Comparison of ENCODE assay signal across 10 mouse cellular contexts in the genomic region with DNA sequence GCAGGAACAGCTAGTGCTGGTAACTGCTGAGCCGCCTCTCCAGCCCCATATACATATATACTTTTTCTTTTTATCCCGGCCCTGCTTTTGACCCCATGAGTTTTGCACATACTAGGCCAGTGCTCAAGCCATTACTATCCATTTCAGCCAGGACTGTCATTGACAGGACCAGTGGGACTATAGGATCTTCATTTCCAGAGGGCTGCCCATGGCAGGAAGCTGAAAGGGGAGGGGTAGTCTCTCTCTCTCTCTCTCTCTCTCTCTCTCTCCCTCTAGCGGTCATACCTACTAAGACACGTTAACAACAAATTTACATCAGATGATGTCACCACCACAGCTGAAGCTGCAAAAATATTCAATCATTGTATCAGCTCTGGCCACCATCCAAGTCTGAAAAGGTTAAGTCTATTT. TPM values are rescaled to one million over a fixed set of nuclear protein-coding genes. Genes with fewer than 3 reads are reported as not detected.
DNase-seq lines count a peak whose midpoint lies in the region; ATAC-seq and TF ChIP-seq lines count a peak whose summit lies in the region.
"Had no signal": no experiment of that assay in that cellular context is flagged by ENCODE, and none has a peak within 500 bp of the region (broad histone marks: within the 10 kb centered on the region; RNA-seq: fewer than 3 reads in every experiment).

No protein-coding gene starts in this region.

- in situ Hi-C loops in CH12.LX (cut with MboI; ENCODE audit: low pct_ligation_motif_present, low pct_unique_long_range_greater_than_20kb, low sequenced_read_pairs): loop anchor here (5.0 to 10.0 kb wide), 2 partner anchors 40 to 108 kb away; a partner anchor contains a TSS

- H3K27me3 ChIP-seq in heart, embryonic 12.5 days (replicated peaks): no peaks in the 10 kb centered on the region
- H3K27me3 ChIP-seq in CH12.LX (replicated peaks): peaks cover 44% of the 10 kb centered on the region
- H3K27me3 ChIP-seq in neural tube, embryonic 13.5 days: peaks cover 30% of the 10 kb centered on the region
- H3K27me3 ChIP-seq: embryonic facial prominence, embryonic 12.5 days had no signal

- dilution Hi-C loops in CH12.LX (cut with MboI; ENCODE audit: extremely low pct_ligation_motif_present, extremely low pct_unique_long_range_greater_than_20kb, low sequenced_read_pairs): no loop called here

- peak; percentile 47 for DNase-seq in heart, adult 8-10 months (ENCODE audit: low spot score)
- DNase-seq in CH12.LX (ENCODE audit: extremely low read depth): peak; percentile 52
- peak; percentile 85 for DNase-seq in cerebellum, adult 9-10 months
- DNase-seq in induced T-regulatory cell, adult 2 months (ENCODE audit: low read depth): peak; percentile 88
- no peak for DNase-seq in right cerebral cortex, postnatal 36 days (ENCODE audit: low spot score in 2 of 2)
- DNase-seq in gastrocnemius, postnatal 14 days: no peak

- WGBS in heart, embryonic 12.5 days: 29% methylated on average over 4 of the region's 4 CpGs
- 14% methylated on average over 4 of the region's 4 CpGs for WGBS in neural tube, embryonic 13.5 days

- peaks cover 46% of the 10 kb centered on the region for H3K4me1 ChIP-seq in heart, embryonic 12.5 days (replicated peaks)
- peaks cover 19 to 35% of the 10 kb centered on the region in 2 experiments for H3K4me1 ChIP-seq in CH12.LX (ENCODE audit: control insufficient read depth in 1 of 2, insufficient read depth in 2 of 2)
- H3K4me1 ChIP-seq in neural tube, embryonic 13.5 days (replicated peaks): peaks cover 52% of the 10 kb centered on the region

- intact Hi-C loops in gastrocnemius, postnatal 14 days (cut with DNase I; ENCODE audit: low total_unique reads): loop anchor here (5.0 kb wide), 1 partner anchor 35 kb away; no protein-coding TSS in a partner anchor

- no peak for ATAC-seq in heart, embryonic 12.5 days (ENCODE audit: insufficient number of reproducible peaks, low FRiP score)
- no peak for ATAC-seq in neural tube, embryonic 13.5 days (ENCODE audit: low read depth)

- no peaks in the 10 kb centered on the region for H3K36me3 ChIP-seq in heart, embryonic 12.5 days
- H3K36me3 ChIP-seq in CH12.LX (replicated peaks in 1 of 2; ENCODE audit: control insufficient read depth in 1 of 2, insufficient read depth in 1 of 2, low read length in 1 of 2): peaks cover 0 to 4% of the 10 kb centered on the region in 2 experiments
- no peaks in the 10 kb centered on the region for H3K36me3 ChIP-seq in neural tube, embryonic 13.5 days
- H3K36me3 ChIP-seq: embryonic facial prominence, embryonic 12.5 days had no signal

- no peak overlapping the region for H3K27ac ChIP-seq in heart, embryonic 12.5 days (ENCODE audit: poor library complexity, severe bottlenecking)
- H3K27ac ChIP-seq in CH12.LX (ENCODE audit: insufficient read depth, low read depth): no peak overlapping the region
- peak overlapping the region; percentile 42; the same call in 1 of the 2 replicates for H3K27ac ChIP-seq in neural tube, embryonic 13.5 days (replicated peaks)

- no peak overlapping the region for H3K4me3 ChIP-seq in heart, embryonic 12.5 days
- H3K4me3 ChIP-seq in CH12.LX (replicated peaks in 1 of 3; ENCODE audit: low read depth in 2 of 3, low read length in 2 of 3, poor library complexity in 1 of 3): no peak overlapping the region
- no peak overlapping the region for H3K4me3 ChIP-seq in neural tube, embryonic 13.5 days
- H3K4me3 ChIP-seq: embryonic facial prominence, embryonic 12.5 days; myocyte had no signal

- TF ChIP-seq CTCF in CH12.LX (conservative IDR thresholded peaks at IDR 0.05 in 1 of 2, IDR thresholded peaks at IDR 0.05 in 1 of 2; ENCODE audit: low read depth in 2 of 2, low read length in 2 of 2): peak; percentile 55 to 68

- no peak for TF ChIP-seq POLR2A in CH12.LX (IDR thresholded peaks at IDR 0.05; ENCODE audit: low read depth, low read length)

- no peak; the same call in none of the 2 replicates for TF ChIP-seq RAD21 in CH12.LX (IDR thresholded peaks at IDR 0.05; ENCODE audit: low read depth, low read length)

- H3K4me2 ChIP-seq in heart, embryonic 12.5 days: no peak overlapping the region
- no peak overlapping the region for H3K4me2 ChIP-seq in CH12.LX (ENCODE audit: insufficient read depth, low read depth, poor library complexity, severe bottlenecking)
- H3K4me2 ChIP-seq in neural tube, embryonic 13.5 days: no peak overlapping the region
- H3K4me2 ChIP-seq: embryonic facial prominence, embryonic 12.5 days had no signal

- no peak for TF ChIP-seq EP300 in CH12.LX (IDR thresholded peaks at IDR 0.05; ENCODE audit: low read length)

- no peak overlapping the region for H3K9ac ChIP-seq in heart, embryonic 12.5 days
- H3K9ac ChIP-seq in CH12.LX (ENCODE audit: insufficient read depth, low read depth): no peak overlapping the region
- no peak overlapping the region for H3K9ac ChIP-seq in neural tube, embryonic 13.5 days
- H3K9ac ChIP-seq: embryonic facial prominence, embryonic 12.5 days had no signal

- H3K79me2 ChIP-seq in CH12.LX (replicated peaks; ENCODE audit: control insufficient read depth, extremely low read depth, insufficient read depth, poor library complexity, severe bottlenecking): no peaks in the 10 kb centered on the region

- no peaks in the 10 kb centered on the region for H3K9me3 ChIP-seq in heart, embryonic 12.5 days (replicated peaks)
- H3K9me3 ChIP-seq in CH12.LX (replicated peaks; ENCODE audit: low read length): no peaks in the 10 kb centered on the region
- no peaks in the 10 kb centered on the region for H3K9me3 ChIP-seq in neural tube, embryonic 13.5 days
- H3K9me3 ChIP-seq: embryonic facial prominence, embryonic 12.5 days had no signal

TF ChIP-seq in CH12.LX, 34 proteins besides CTCF, POLR2A, EP300 and RAD21 (continues in another document):
- TF ChIP-seq JUND (conservative IDR thresholded peaks at IDR 0.05; ENCODE audit: low read depth, low read length) (peak; percentile 82), JUN (IDR thresholded peaks at IDR 0.05; ENCODE audit: insufficient read depth, low read depth, low read length) (peak; percentile 83), MYC (IDR thresholded peaks at IDR 0.05; ENCODE audit: low read depth, low read length) (no peak), GABPA (IDR thresholded peaks at IDR 0.05; ENCODE audit: insufficient replicate concordance, low read depth, low read length) (no peak), ETS1 (conservative IDR thresholded peaks at IDR 0.05; ENCODE audit: low read depth, low read length) (peak; percentile 31; the same call in 1 of the 2 replicates), ZC3H11A (IDR thresholded peaks at IDR 0.05; ENCODE audit: low read depth, low read length) (no peak), TCF12 (IDR thresholded peaks at IDR 0.05; ENCODE audit: low read depth, low read length) (0 out of 2 replicates have a peak, but pooled peaks have one; percentile 25), MXI1 (IDR thresholded peaks at IDR 0.05; ENCODE audit: low read depth, low read length) (no peak), USF1 (IDR thresholded peaks at IDR 0.05; ENCODE audit: low read depth, low read length) (no peak), IRF4 (IDR thresholded peaks at IDR 0.05; ENCODE audit: low read depth, low read length) (0 out of 2 replicates have a peak, but pooled peaks have one; percentile 10), CHD2 (IDR thresholded peaks at IDR 0.05; ENCODE audit: low read length) (no peak), UBTF (IDR thresholded peaks at IDR 0.05; ENCODE audit: low read depth, low read length) (no peak)

RNA-seq across cellular contexts. Expression of a gene that starts 1.9 kb away (rescaled TPM):
- total RNA-seq in heart, adult 8-10 months (2022): 10 to 100 TPM in 1 of 4 experiments, 1 to 10 TPM in 3; 6.8 to 12.7 (median 9.3) TPM
- polyA plus RNA-seq in heart, embryonic 12.5 days (2016; fragmentation: Nextera tagmentation; extraction: Ambion mirVana): 27.2 and 27.4 TPM in 2 replicates
- 1.2 and 1.3 TPM in 2 replicates for total RNA-seq in CH12.LX (2012; rRNA removed)
- total RNA-seq in CH12.LX (2014; rRNA removed): 0.30 and 1.2 TPM in 2 replicates
- polyA plus RNA-seq in CH12.LX (2012; ENCODE audit: insufficient read length, low read depth): 0.39 and 0.63 TPM in 2 replicates
- polyA plus RNA-seq in neural tube, embryonic 13.5 days (2015; fragmentation: Nextera tagmentation; extraction: Ambion mirVana): 4.9 and 6.2 TPM in 2 replicates
- total RNA-seq in gastrocnemius, postnatal 14 days (2021): 1 to 10 TPM; 2.4 to 4.4 TPM

RNA-seq across cellular contexts. Expression of a gene that starts 3.3 kb away (rescaled TPM):
- total RNA-seq in heart, adult 8-10 months (2022): 1 to 10 TPM; 2.3 to 4.4 (median 3.0) TPM
- polyA plus RNA-seq in heart, embryonic 12.5 days (2016; fragmentation: Nextera tagmentation; extraction: Ambion mirVana): 0.50 and 0.72 TPM in 2 replicates
- total RNA-seq in CH12.LX (2012; rRNA removed): 1.5 and 2.3 TPM in 2 replicates
- total RNA-seq in CH12.LX (2014; rRNA removed): 1.4 and 1.7 TPM in 2 replicates
- polyA plus RNA-seq in CH12.LX (2012; ENCODE audit: insufficient read length, low read depth): 1.6 and 2.3 TPM in 2 replicates
- 2.5 and 3.3 TPM in 2 replicates for polyA plus RNA-seq in neural tube, embryonic 13.5 days (2015; fragmentation: Nextera tagmentation; extraction: Ambion mirVana)
- total RNA-seq in gastrocnemius, postnatal 14 days (2021): 1 to 10 TPM; 1.7 to 2.2 TPM

RNA-seq across cellular contexts. Expression of a gene that starts 24.9 kb away (rescaled TPM):
- 1 to 10 TPM; 6.8 to 8.4 (median 7.3) TPM for total RNA-seq in heart, adult 8-10 months (2022)
- polyA plus RNA-seq in heart, embryonic 12.5 days (2016; fragmentation: Nextera tagmentation; extraction: Ambion mirVana): 25.4 and 25.6 TPM in 2 replicates
- total RNA-seq in CH12.LX (2012; rRNA removed) (11.2 and 17.8 TPM in 2 replicates), CH12.LX (2014; rRNA removed) (12.3 and 16.9 TPM in 2 replicates)
- 34.6 and 36.4 TPM in 2 replicates for polyA plus RNA-seq in CH12.LX (2012; ENCODE audit: insufficient read length, low read depth)
- polyA plus RNA-seq in neural tube, embryonic 13.5 days (2015; fragmentation: Nextera tagmentation; extraction: Ambion mirVana): 56.2 and 57.6 TPM in 2 replicates
- 1 to 10 TPM; 5.4 to 5.6 TPM for total RNA-seq in gastrocnemius, postnatal 14 days (2021)

RNA-seq across cellular contexts. Expression of a gene that starts 25.6 kb away (rescaled TPM):
- 10 to 100 TPM in 1 of 4 experiments, 1 to 10 TPM in 3; 7.3 to 12.4 (median 8.5) TPM for total RNA-seq in heart, adult 8-10 months (2022)
- 9.6 and 12.1 TPM in 2 replicates for polyA plus RNA-seq in heart, embryonic 12.5 days (2016; fragmentation: Nextera tagmentation; extraction: Ambion mirVana)
- total RNA-seq in CH12.LX (2012; rRNA removed): 3.2 and 4.2 TPM in 2 replicates
- 5.4 and 5.5 TPM in 2 replicates for total RNA-seq in CH12.LX (2014; rRNA removed)
- polyA plus RNA-seq in CH12.LX (2012; ENCODE audit: insufficient read length, low read depth): 2.4 and 3.7 TPM in 2 replicates
- polyA plus RNA-seq in neural tube, embryonic 13.5 days (2015; fragmentation: Nextera tagmentation; extraction: Ambion mirVana): 10.6 and 11.8 TPM in 2 replicates
- total RNA-seq in gastrocnemius, postnatal 14 days (2021): 10 to 100 TPM in 1 of 2 experiments, 1 to 10 TPM in 1; 6.8 to 10.9 TPM

RNA-seq across cellular contexts. Expression of a gene that starts 28.4 kb away (rescaled TPM):
- total RNA-seq in heart, adult 8-10 months (2022): 10 to 100 TPM in 2 of 4 experiments, 1 to 10 TPM in 2; 5.4 to 12.1 (median 9.1) TPM
- 25.8 and 30.8 TPM in 2 replicates for polyA plus RNA-seq in heart, embryonic 12.5 days (2016; fragmentation: Nextera tagmentation; extraction: Ambion mirVana)
- total RNA-seq in CH12.LX (2012; rRNA removed) (0.30 TPM in 1 of 2 replicates, not detected in the other), CH12.LX (2014; rRNA removed) (not detected in 2 replicates)
- 0.29 TPM in 1 of 2 replicates, not detected in the other for polyA plus RNA-seq in CH12.LX (2012; ENCODE audit: insufficient read length, low read depth)
- 31.1 and 32.9 TPM in 2 replicates for polyA plus RNA-seq in neural tube, embryonic 13.5 days (2015; fragmentation: Nextera tagmentation; extraction: Ambion mirVana)
- 1 to 10 TPM; 4.3 to 4.4 TPM for total RNA-seq in gastrocnemius, postnatal 14 days (2021)

Comparison
In these comparisons a context has a peak if more than half of its experiments do, and no peak if none do; other contexts are left out.
1. DNase-seq: peak in heart, adult 8-10 months (single experiment), CH12.LX (single experiment), cerebellum, adult 9-10 months (single experiment) and induced T-regulatory cell, adult 2 months (single experiment); none in right cerebral cortex, postnatal 36 days (0 of 2) and gastrocnemius, postnatal 14 days (single experiment).